Mouse (Mus musculus) bone marrow macrophage, adult 2 months (primary cell): ENCODE data around the gene Zfc3h1.

Source experiments
- CTCF ChIP-seq: IDR thresholded peaks from 2 replicates; pipeline ENCODE4 v1.5.1; 2012; ENCODE audit warnings: low read depth, mild to moderate bottlenecking, low read length, moderate library complexity
- POLR2A ChIP-seq: IDR thresholded peaks from 2 replicates; pipeline ENCODE4 v1.6.1; 2012; ENCODE audit warnings: mild to moderate bottlenecking, low read depth, low read length, borderline replicate concordance

GRCm38 (mm10) chr10:115346444-115346843, 38.3 kb upstream of the Zfc3h1 start:
- TF ChIP-seq CTCF (no peak), POLR2A (no peak)
